Mouse (Mus musculus) heart, postnatal 0 days (tissue): ENCODE results near the gene Ociad2. TPM values are rescaled to one million over a fixed set of nuclear protein-coding genes. Genes with fewer than 3 reads are reported as not detected.

Source experiments
- ATAC-seq: fragments of 200-750 bp; cut with Nextera tagmentation; 2 replicates; pipeline ENCODE4 v1.8.0; 2017; ENCODE audit warnings: low read depth, moderate number of reproducible peaks, moderate library complexity; ENCODE audit not compliant: insufficient read depth
- DNase-seq: peaks from one replicate; pipeline ENCODE4 v3.0.0-alpha.2; 2016; ENCODE audit warnings: low spot score
- H3K27ac ChIP-seq: fragments of 300-500 bp; sonication (generic); 2 replicates; pipeline ENCODE4 v1.5.1; 2014; ENCODE audit warnings: low read depth, mild to moderate bottlenecking
- H3K27me3 ChIP-seq: fragments of 300-500 bp; sonication (generic); 2 replicates; pipeline ENCODE4 v1.6.1; 2014; ENCODE audit warnings: low read length, mixed read lengths; ENCODE audit not compliant: control insufficient read depth, insufficient read depth
- H3K36me3 ChIP-seq: fragments of 300-500 bp; sonication (generic); replicated peaks from 2 replicates; pipeline ENCODE4 v1.6.1; 2014; ENCODE audit warnings: low read length, mixed read lengths; ENCODE audit not compliant: control insufficient read depth, insufficient read depth
- H3K4me1 ChIP-seq: fragments of 300-500 bp; sonication (generic); 2 replicates; pipeline ENCODE4 v1.6.1; 2014; ENCODE audit warnings: antibody characterized with exemption; ENCODE audit not compliant: control insufficient read depth, insufficient read depth
- H3K4me2 ChIP-seq: fragments of 300-500 bp; sonication (generic); 2 replicates; pipeline ENCODE4 v1.6.1; 2014; ENCODE audit warnings: low read depth, mild to moderate bottlenecking, low read length, moderate library complexity
- H3K4me3 ChIP-seq: fragments of 300-500 bp; sonication (generic); 2 replicates; pipeline ENCODE4 v1.5.1; 2014; ENCODE audit warnings: low read depth, low read length
- H3K9ac ChIP-seq: fragments of 300-500 bp; sonication (generic); replicated peaks from 2 replicates; pipeline ENCODE4 v1.6.1; 2014; ENCODE audit warnings: low read depth, low read length, mixed read lengths
- H3K9me3 ChIP-seq: fragments of 300-500 bp; sonication (generic); replicated peaks from 2 replicates; pipeline ENCODE4 v1.6.1; 2016; ENCODE audit warnings: low read length; ENCODE audit not compliant: control insufficient read depth
- CTCF ChIP-seq: IDR thresholded peaks from 2 replicates; pipeline ENCODE4 v1.5.1; 2016; ENCODE audit warnings: antibody characterized with exemption, control low read depth, low read depth
- EP300 ChIP-seq: IDR thresholded peaks from 2 replicates; pipeline ENCODE4 v1.6.1; 2016; ENCODE audit warnings: antibody characterized with exemption, low read depth
- WGBS: fragments of 180-500 bp; shearing (Covaris S2); extraction: QIAGEN DNeasy Blood & Tissue Kit; methylation state at CpG from one replicate; pipeline ENCODE4 v1.1.7; 2014; 5-methylcytosine and 5-hydroxymethylcytosine counted together
- polyA plus RNA-seq: library from polyadenylated mRNA; unstranded; fragments of >200 nt; fragmentation: Nextera tagmentation; extraction: Ambion mirVana; gene quantifications from 2 replicates; pipeline ENCODE4 v1.2.1, GENCODE M21; 2015
- total RNA-seq: library from RNA; depleted of rRNA; stranded (reverse); fragments of >200 nt; gene quantifications from 2 replicates; pipeline ENCODE4 v1.2.3, GENCODE M21; 2014; ENCODE audit warnings: low replicate concordance; rRNA removed

Ociad2 gene
- total and polyA plus RNA-seq, 2 experiments from 2014 or later: 13.3 to 16.7 TPM

DNA sequence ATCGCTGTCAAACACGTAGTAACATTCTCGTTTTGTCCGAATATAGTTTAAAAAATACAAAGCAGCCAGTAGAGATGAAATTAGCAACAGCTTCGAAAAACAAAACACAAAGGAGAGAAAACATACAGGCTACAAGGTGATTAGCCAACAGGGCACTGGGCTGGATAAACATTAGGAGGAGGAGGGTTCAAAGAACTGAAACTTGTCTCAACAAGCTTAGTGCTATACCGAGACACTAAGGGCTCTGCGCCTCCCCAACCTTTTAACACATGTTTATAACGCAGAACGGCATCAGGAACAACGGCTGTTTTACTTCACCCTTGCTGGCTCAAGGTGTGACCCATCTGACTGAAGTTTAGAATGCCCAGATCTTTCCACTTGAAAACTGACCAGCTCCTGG lies 61.6 kb downstream of the Ociad2 start:
- TF ChIP-seq CTCF (no peak), EP300 (no peak)
- Histone ChIP-seq H3K27ac (peak overlapping the region; percentile 80), H3K27me3 (no peaks in the 10 kb centered on the region), H3K9ac (no peak overlapping the region), H3K4me3 (no peak overlapping the region), H3K36me3 (no peaks in the 10 kb centered on the region), H3K4me2 (peak overlapping the region; percentile 19; the same call in 1 of the 2 replicates), H3K4me1 (0 out of 2 replicates have a peak, but pooled peaks cover 4% of the 10 kb centered on the region), H3K9me3 (no peaks in the 10 kb centered on the region)
- WGBS: 49% methylated on average over 10 of the region's 10 CpGs
- ATAC-seq (no peak), DNase-seq (no peak)

DNA sequence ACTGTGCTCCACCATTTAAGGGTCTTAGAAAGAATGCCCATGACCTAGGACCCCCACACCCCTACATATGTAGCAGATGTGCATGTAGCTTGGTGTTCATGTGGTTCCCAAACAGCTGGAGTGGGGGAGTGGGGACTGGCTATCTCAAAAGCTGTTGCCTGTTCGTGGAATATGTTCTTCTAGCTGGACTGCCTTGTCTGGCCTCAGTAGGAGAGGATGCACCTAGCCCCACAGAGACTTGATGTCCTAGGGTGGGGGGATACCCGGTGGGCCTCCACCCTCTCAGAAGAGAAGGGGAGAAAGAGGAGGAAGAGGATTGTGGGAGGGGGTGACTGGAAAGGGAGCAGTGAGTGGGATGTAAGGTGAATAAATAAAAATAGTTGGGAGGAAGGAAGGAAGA lies 65.9 kb downstream of the Ociad2 start:
- Histone ChIP-seq H3K4me1 (peaks cover 17% of the 10 kb centered on the region), H3K4me2 (no peak overlapping the region), H3K4me3 (no peak overlapping the region), H3K36me3 (no peaks in the 10 kb centered on the region), H3K9me3 (no peaks in the 10 kb centered on the region), H3K9ac (no peak overlapping the region), H3K27me3 (no peaks in the 10 kb centered on the region), H3K27ac (no peak overlapping the region)
- DNase-seq: no peak
- 73% methylated on average over 2 of the region's 2 CpGs for WGBS
- TF ChIP-seq CTCF (no peak), EP300 (no peak)
- no peak for ATAC-seq

DNA sequence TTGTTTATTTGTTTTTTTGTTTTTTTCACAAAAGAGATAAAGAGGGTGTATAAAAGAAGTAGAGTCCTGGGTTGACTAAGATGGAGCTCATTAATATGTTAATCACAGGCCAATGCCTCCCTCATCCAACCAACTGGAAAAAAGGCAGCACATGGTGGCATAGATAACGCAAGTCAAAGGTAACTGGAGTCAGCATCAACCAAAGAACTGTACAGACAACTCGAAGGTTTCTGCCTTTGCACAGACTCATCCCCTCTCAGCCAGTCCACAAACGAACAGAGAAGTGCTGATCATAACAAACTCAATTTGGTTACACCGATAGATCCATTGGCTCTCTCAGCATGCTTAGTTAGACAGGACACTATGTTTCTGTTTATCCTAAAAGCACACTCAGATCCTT lies 67.7 kb downstream of the Ociad2 start:
- Histone ChIP-seq H3K27me3 (no peaks in the 10 kb centered on the region), H3K9ac (no peak overlapping the region), H3K9me3 (no peaks in the 10 kb centered on the region), H3K4me2 (no peak overlapping the region), H3K4me3 (no peak overlapping the region), H3K36me3 (no peaks in the 10 kb centered on the region), H3K27ac (no peak overlapping the region), H3K4me1 (peaks cover 16% of the 10 kb centered on the region)
- ATAC-seq (no peak), DNase-seq (no peak)
- TF ChIP-seq CTCF (no peak), EP300 (no peak)
- WGBS: 87% methylated on average over 4 of the region's 4 CpGs

Other genes with a start within 250 kb of the Ociad2 start
- 43.0 and 46.1 TPM in 2 replicates for gene Fryl, start 84.4 kb downstream of the Ociad2 start, total RNA-seq
- 16.9 and 19.3 TPM in 2 replicates for gene Fryl, start 84.4 kb downstream of the Ociad2 start, polyA plus RNA-seq
- gene Ociad1, start 48.2 kb downstream of the Ociad2 start, total RNA-seq: 131 and 139 TPM in 2 replicates
- 265 TPM in 2 replicates for gene Ociad1, start 48.2 kb downstream of the Ociad2 start, polyA plus RNA-seq
- not detected in 2 replicates for gene Cwh43, start 65.0 kb upstream of the Ociad2 start, total RNA-seq
- gene Cwh43, start 65.0 kb upstream of the Ociad2 start, polyA plus RNA-seq: 0.08 TPM in 1 of 2 replicates, not detected in the other
- gene Dcun1d4, start 140.0 kb upstream of the Ociad2 start, total RNA-seq: 5.2 and 5.6 TPM in 2 replicates
- 9.9 and 10.4 TPM in 2 replicates for gene Dcun1d4, start 140.0 kb upstream of the Ociad2 start, polyA plus RNA-seq